Mouse (Mus musculus): ENCODE data around the gene Gap43. TPM values are rescaled to one million over a fixed set of nuclear protein-coding genes. Genes with fewer than 3 reads are reported as not detected.

Gap43 gene
- polyA plus RNA-seq (2021; fragmentation: Nextera tagmentation): 210 and 218 TPM in 2 replicates
- long read RNA-seq, experiment 1, transcript Gap43-201 (3 exons, 1,420 nt): major isoform, 180 of 235 reads
- long read RNA-seq, experiment 1, partial matches to known transcripts: 45 of 235 reads
- long read RNA-seq, experiment 1, other reads (novel, unspliced or antisense): 6 of 235 reads
- long read RNA-seq, experiment 2, transcript Gap43-201 (3 exons, 1,420 nt): major isoform, 224 of 232 reads
- long read RNA-seq, experiment 2, partial matches to known transcripts: 1 of 232 reads
- long read RNA-seq, experiment 2, other reads (novel, unspliced or antisense): 7 of 232 reads

GRCm38 (mm10) chr16:42340021-42340768, at the start of gene Gap43:
Gap43 (minus strand) TSS chr16:42340651.

Small RNAs within 50 kb of the gene (microRNA-seq; reads per million reads assigned to microRNA genes)
- gene Mir6540: 67.2 reads per million, percentile 54 among the genes with 10 or more reads in this experiment
